Mouse (Mus musculus) lung, postnatal 0 days (tissue): Measurements from ENCODE around the gene Baiap2. TPM values are rescaled to one million over a fixed set of nuclear protein-coding genes. Genes with fewer than 3 reads are reported as not detected.

Experiments used
- ATAC-seq: fragments of 200-750 bp; cut with Nextera tagmentation; 2 replicates; pipeline ENCODE4 v1.8.0; 2017; ENCODE audit warnings: moderate library complexity
- DNase-seq: peaks from one replicate; pipeline ENCODE4 v3.0.0-alpha.2; 2016; ENCODE audit warnings: low spot score
- H3K27ac ChIP-seq: fragments of 300-500 bp; sonication (generic); 2 replicates; pipeline ENCODE4 v1.5.1; 2014; ENCODE audit warnings: antibody characterized with exemption, mild to moderate bottlenecking, low read length, mixed read lengths
- H3K27me3 ChIP-seq: fragments of 300-500 bp; sonication (generic); replicated peaks from 2 replicates; pipeline ENCODE4 v1.6.1; 2014; ENCODE audit warnings: low read length, mixed read lengths; ENCODE audit not compliant: insufficient read depth
- H3K36me3 ChIP-seq: fragments of 300-500 bp; sonication (generic); 2 replicates; pipeline ENCODE4 v1.6.1; 2014; ENCODE audit warnings: low read length, mixed read lengths; ENCODE audit not compliant: insufficient read depth
- H3K4me1 ChIP-seq: fragments of 300-500 bp; sonication (generic); 2 replicates; pipeline ENCODE4 v1.6.1; 2014; ENCODE audit warnings: antibody characterized with exemption, low read depth, low read length, mixed read lengths; ENCODE audit not compliant: insufficient read depth
- H3K4me2 ChIP-seq: fragments of 300-500 bp; sonication (generic); replicated peaks from 2 replicates; pipeline ENCODE4 v1.6.1; 2014; ENCODE audit warnings: low read depth, mild to moderate bottlenecking, low read length, moderate library complexity, mixed read lengths
- H3K4me3 ChIP-seq: fragments of 300-500 bp; sonication (generic); 2 replicates; pipeline ENCODE4 v1.5.1; 2014; ENCODE audit warnings: low read depth, low read length
- H3K9ac ChIP-seq: fragments of 300-500 bp; sonication (generic); replicated peaks from 2 replicates; pipeline ENCODE4 v1.6.1; 2014; ENCODE audit warnings: low read depth, mild to moderate bottlenecking
- H3K9me3 ChIP-seq: fragments of 300-500 bp; sonication (generic); 2 replicates; pipeline ENCODE4 v1.6.1; 2016; ENCODE audit warnings: low read length, mixed read lengths
- CTCF ChIP-seq: IDR thresholded peaks from 2 replicates; pipeline ENCODE4 v1.5.1; 2016; ENCODE audit warnings: antibody characterized with exemption, mild to moderate bottlenecking
- EP300 ChIP-seq: IDR thresholded peaks from 2 replicates; pipeline ENCODE4 v1.6.1; 2016; ENCODE audit warnings: antibody characterized with exemption, mild to moderate bottlenecking, control low read depth
- WGBS: fragments of 180-500 bp; shearing (Covaris S2); extraction: QIAGEN DNeasy Blood & Tissue Kit; methylation state at CpG from one replicate; pipeline ENCODE4 v1.1.7; 2014; 5-methylcytosine and 5-hydroxymethylcytosine counted together
- polyA plus RNA-seq: library from polyadenylated mRNA; unstranded; fragments of >200 nt; fragmentation: Nextera tagmentation; extraction: Ambion mirVana; gene quantifications from 2 replicates; pipeline ENCODE4 v1.2.1, GENCODE M21; 2015

The Baiap2 gene
- polyA plus RNA-seq, 1 experiment from 2014 or later, result 52.6 TPM

- DNase-seq (peak; percentile 73), ATAC-seq (peak; percentile 27)
- Histone ChIP-seq H3K4me3 (peak overlapping the region; percentile 95), H3K9ac (peak overlapping the region; percentile 98), H3K4me1 (peaks cover 34% of the 10 kb centered on the region), H3K9me3 (no peaks in the 10 kb centered on the region), H3K27me3 (no peaks in the 10 kb centered on the region), H3K27ac (peak overlapping the region; percentile 88), H3K36me3 (peaks cover 12% of the 10 kb centered on the region; the same call in 1 of the 2 replicates), H3K4me2 (peak overlapping the region; percentile 89)
- no peak for TF ChIP-seq CTCF
- no peak for TF ChIP-seq EP300
- 9% methylated on average over 7 of the region's 7 CpGs for WGBS
Observed at GRCm38 (mm10) chr11:119912845-119913244, 29.7 kb upstream of the Baiap2 start.

- Histone ChIP-seq H3K27me3 (no peaks in the 10 kb centered on the region), H3K36me3 (peaks cover 17% of the 10 kb centered on the region; the same call in 1 of the 2 replicates), H3K4me3 (peak within 1 kb of the TSS; percentile 95), H3K4me1 (peaks cover 34% of the 10 kb centered on the region), H3K27ac (peak within 1 kb of the TSS; percentile 88), H3K4me2 (peak within 1 kb of the TSS; percentile 89), H3K9ac (peak within 1 kb of the TSS; percentile 98), H3K9me3 (no peaks in the 10 kb centered on the region)
- TF ChIP-seq CTCF (peak; percentile 31), EP300 (no peak)
- WGBS, result 2% methylated on average over 42 of the region's 48 CpGs
- peak; percentile 84 for DNase-seq
- ATAC-seq, result peak; percentile 62
Observed at GRCm38 (mm10) chr11:119913291-119913934, 29.1 kb upstream of the Baiap2 start, which contains the start of gene Chmp6. TSS of gene Chmp6 (plus strand) at chr11:119913441.

- H3K4me2 ChIP-seq, result peak overlapping the region; percentile 89
- ATAC-seq (peak; percentile 16), DNase-seq (no peak)
- peak overlapping the region; percentile 88 for H3K27ac ChIP-seq
- H3K27me3 ChIP-seq, result no peaks in the 10 kb centered on the region
- peak overlapping the region; percentile 95 for H3K4me3 ChIP-seq
- H3K36me3 ChIP-seq, result peaks cover 21% of the 10 kb centered on the region
- H3K9ac ChIP-seq, result peak overlapping the region; percentile 98
- no peaks in the 10 kb centered on the region for H3K9me3 ChIP-seq
- WGBS, result under 1% methylated on average over 24 of the region's 26 CpGs
- TF ChIP-seq EP300 (no peak), CTCF (no peak)
- peaks cover 34% of the 10 kb centered on the region for H3K4me1 ChIP-seq
Observed at GRCm38 (mm10) chr11:119913935-119914314, 28.6 kb upstream of the Baiap2 start.

GRCm38 (mm10) chr11:119914381-119914780 is 28.2 kb upstream of the Baiap2 start:
- H3K27ac ChIP-seq, result peak overlapping the region; percentile 88
- H3K4me3 ChIP-seq, result peak overlapping the region; percentile 95
- peaks cover 34% of the 10 kb centered on the region for H3K4me1 ChIP-seq
- WGBS, result 21% methylated on average over 4 of the region's 4 CpGs
- no peaks in the 10 kb centered on the region for H3K27me3 ChIP-seq
- H3K4me2 ChIP-seq, result peak overlapping the region; percentile 89
- peaks cover 26% of the 10 kb centered on the region for H3K36me3 ChIP-seq
- TF ChIP-seq CTCF (no peak), EP300 (no peak)
- ATAC-seq (no peak), DNase-seq (no peak)
- H3K9me3 ChIP-seq, result no peaks in the 10 kb centered on the region
- H3K9ac ChIP-seq, result peak overlapping the region; percentile 98

- H3K27me3 ChIP-seq, result no peaks in the 10 kb centered on the region
- H3K27ac ChIP-seq, result peak overlapping the region; percentile 62
- WGBS, result 43% methylated on average over 9 of the region's 9 CpGs
- ATAC-seq (peak; percentile 25), DNase-seq (peak; percentile 69)
- H3K36me3 ChIP-seq, result peaks cover 27% of the 10 kb centered on the region
- peaks cover 34% of the 10 kb centered on the region for H3K4me1 ChIP-seq
- no peak overlapping the region for H3K9ac ChIP-seq
- TF ChIP-seq EP300 (no peak), CTCF (no peak)
- H3K4me3 ChIP-seq, result no peak overlapping the region
- H3K9me3 ChIP-seq, result no peaks in the 10 kb centered on the region
- no peak overlapping the region for H3K4me2 ChIP-seq
Observed at GRCm38 (mm10) chr11:119915666-119916065, 26.9 kb upstream of the Baiap2 start.

- Histone ChIP-seq H3K9me3 (no peaks in the 10 kb centered on the region), H3K4me3 (no peak overlapping the region), H3K4me2 (no peak overlapping the region), H3K36me3 (peaks cover 27% of the 10 kb centered on the region), H3K4me1 (peaks cover 34% of the 10 kb centered on the region), H3K9ac (no peak overlapping the region), H3K27ac (peak overlapping the region; percentile 62; the same call in 1 of the 2 replicates), H3K27me3 (no peaks in the 10 kb centered on the region)
- peak; percentile 68 for ATAC-seq
- TF ChIP-seq EP300 (peak; percentile 38; the same call in 1 of the 2 replicates), CTCF (no peak)
- 58% methylated on average over 15 of the region's 15 CpGs for WGBS
- peak; percentile 87 for DNase-seq
Observed at GRCm38 (mm10) chr11:119916102-119916790, 26.3 kb upstream of the Baiap2 start.
